Mouse (Mus musculus): ENCODE data around the gene Fmo6. TPM values are rescaled to one million over a fixed set of nuclear protein-coding genes. Genes with fewer than 3 reads are reported as not detected.

The Fmo6 gene
- total RNA-seq (2021), result not detected

- DNase-seq, result no peak
- intact Hi-C loops (cut with DNase I), result no loop called here
Observed at GRCm38 (mm10) chr1:162937415-162937814, at the start of gene Fmo6. Fmo6 (minus strand) TSS chr1:162937515.

- intact Hi-C loops (cut with DNase I), result no loop called here
- no peak for DNase-seq
Observed at GRCm38 (mm10) chr1:162986777-162987176, 49.5 kb upstream of the Fmo6 start.

DNA sequence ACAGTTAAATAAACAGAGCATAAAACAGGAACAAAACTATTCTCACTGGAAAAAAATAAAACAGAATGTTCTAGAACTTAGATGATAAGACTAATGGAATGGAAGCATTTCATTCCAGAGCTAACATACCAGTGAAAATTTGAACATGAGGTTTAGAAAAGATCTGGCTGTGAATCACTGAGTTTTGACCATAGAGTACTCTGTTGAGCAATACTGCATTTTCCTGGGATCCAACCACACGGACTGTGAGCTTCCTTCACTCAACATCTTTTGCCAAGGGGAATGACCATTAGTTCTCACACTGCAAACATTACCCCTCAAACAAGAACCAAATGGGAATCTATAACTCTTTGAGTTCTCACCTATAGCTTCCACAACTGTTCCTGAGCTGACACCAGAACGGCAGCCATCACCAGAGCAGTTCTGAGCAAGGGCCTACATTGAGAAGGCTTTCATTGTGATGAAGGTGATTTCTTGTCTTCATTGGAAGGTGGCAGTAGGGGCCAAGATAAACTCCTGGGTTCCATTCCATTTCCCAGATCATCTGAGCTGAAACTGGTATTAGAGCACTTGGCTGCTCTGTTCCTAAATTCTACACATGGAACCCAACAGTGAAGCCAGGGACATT is 48.9 kb upstream of the Fmo6 start:
- peak in 1 of 2 experiments; percentile 37 for DNase-seq

GRCm38 (mm10) chr1:162984428-162984827 is 47.1 kb upstream of the Fmo6 start, which contains the start of gene Fmo3:
Fmo3 (minus strand) TSS chr1:162984528.
- intact Hi-C loops (cut with DNase I), result no loop called here
- DNase-seq, result no peak

More for the DNA sequence above, 48.9 kb upstream of the Fmo6 start:
- intact Hi-C loops (cut with DNase I), result no loop called here

DNA sequence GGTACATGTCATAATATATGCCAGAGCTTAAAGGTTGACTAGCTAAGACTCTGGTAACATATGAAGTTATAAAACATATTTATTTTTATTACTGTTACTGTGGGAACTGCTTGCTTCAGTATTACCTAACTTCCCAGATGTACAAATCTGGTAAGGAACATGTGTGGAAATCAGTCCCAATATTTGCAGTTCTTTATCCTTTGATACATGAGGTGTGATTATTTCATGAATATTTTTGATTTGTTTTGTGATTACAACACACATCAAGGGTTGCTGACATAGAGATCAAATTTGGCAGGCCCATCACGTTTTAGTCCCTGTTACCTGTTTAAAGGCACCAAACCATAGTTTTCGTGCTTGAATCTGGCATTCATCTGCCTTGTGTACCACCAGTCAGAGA is 26.2 kb upstream of the Fmo6 start:
- intact Hi-C loops (cut with DNase I), result no loop called here
- DNase-seq, result no peak

DNA sequence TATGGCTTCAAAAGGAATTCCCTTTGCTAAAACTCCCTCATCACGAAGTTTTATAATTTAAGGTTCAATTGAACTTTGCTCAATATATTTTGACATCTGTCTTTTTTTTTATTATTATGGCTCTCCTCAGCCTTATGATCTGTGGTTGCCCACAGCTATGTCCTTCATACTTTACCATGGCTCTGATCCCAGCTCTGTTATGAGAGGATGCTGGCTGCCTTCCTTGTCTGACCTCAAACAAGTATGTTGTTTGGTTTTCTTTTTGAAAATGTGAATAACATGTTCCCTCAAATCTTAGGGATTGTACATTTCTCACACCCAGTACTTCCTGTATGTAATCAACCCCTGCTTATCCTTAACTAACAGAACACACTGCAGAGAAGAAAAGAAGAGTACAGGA is 20.1 kb upstream of the Fmo6 start:
- DNase-seq, result no peak
- intact Hi-C loops (cut with DNase I), result no loop called here

GRCm38 (mm10) chr1:162953079-162953478 is 15.8 kb upstream of the Fmo6 start:
- DNase-seq, result peak in 1 of 2 experiments; percentile 23
- intact Hi-C loops (cut with DNase I), result no loop called here

DNA sequence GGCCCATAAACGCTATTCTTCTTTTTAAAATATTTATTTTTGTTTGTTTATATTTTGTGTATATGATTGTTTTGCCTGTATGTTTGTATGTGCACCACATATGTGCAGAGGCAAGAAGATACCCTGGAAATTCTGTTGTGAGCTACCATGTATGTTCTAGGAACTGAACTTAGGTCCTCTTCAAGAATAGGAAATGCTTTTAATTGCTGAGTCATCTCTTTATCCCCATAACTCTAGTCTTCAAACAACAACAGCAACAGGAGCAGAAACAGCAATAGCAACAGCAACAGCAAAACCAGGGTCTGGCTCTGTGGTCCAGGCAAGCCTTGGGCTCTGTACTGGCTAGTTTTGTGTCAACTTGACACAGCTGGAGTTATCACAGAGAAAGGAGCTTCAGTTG is 12.4 kb upstream of the Fmo6 start:
- intact Hi-C loops (cut with DNase I), result no loop called here

DNA sequence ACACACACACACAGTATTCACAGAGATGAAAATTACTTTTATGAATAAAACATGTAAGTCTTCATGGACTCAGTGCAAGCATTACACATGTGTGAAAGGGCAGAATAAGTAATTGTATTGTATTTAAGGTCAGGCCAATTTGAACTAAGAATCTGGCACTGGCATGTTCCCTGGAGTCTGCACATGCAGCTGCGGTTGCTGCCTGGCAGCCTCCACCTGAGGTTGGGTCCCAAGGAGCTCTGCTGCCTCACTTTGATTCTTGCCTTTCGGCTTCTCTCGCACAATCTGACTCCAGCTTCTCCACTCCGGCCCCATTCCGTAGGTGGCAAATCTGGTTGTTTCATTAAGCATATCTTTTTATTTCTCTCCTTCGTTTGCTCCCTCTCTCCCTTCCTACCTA is 10.6 kb upstream of the Fmo6 start:
- intact Hi-C loops (cut with DNase I), result no loop called here
- no peak for DNase-seq

More for the DNA sequence above, 12.4 kb upstream of the Fmo6 start:
- DNase-seq, result no peak

DNA sequence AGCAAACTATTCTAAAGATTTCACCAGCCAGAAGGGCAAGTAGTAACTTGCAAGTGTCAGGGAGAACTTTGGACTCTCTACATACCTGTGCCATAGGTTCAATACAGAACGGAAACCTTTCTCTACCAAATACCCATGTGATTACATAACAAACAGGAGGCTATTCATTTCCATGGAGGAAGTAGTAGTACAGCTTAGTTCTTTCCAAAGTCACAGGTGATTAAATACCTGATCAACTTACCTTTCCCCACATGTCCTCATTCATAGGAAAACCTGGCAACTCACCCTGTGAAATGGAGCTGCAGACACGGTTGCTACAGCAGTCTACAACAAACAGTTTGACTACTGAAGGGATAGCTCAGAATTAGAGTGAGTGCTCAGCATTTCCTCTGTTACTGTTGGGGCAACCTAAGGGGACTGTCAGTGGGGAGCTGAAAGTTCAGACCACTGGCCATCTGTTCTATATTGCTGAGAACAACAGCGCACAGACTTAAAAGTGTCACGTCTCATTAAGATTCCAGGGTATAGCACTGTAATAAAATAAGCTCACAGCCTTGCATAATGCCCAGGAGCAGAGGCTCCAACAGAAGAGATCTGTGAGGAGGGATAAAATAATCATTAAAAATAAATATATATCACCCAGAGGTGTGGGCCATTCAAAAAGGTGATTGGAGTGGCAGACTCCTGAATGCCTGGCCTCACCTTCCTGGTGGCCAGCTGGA is 9.7 kb upstream of the Fmo6 start:
- DNase-seq, result no peak
- intact Hi-C loops (cut with DNase I), result no loop called here

DNA sequence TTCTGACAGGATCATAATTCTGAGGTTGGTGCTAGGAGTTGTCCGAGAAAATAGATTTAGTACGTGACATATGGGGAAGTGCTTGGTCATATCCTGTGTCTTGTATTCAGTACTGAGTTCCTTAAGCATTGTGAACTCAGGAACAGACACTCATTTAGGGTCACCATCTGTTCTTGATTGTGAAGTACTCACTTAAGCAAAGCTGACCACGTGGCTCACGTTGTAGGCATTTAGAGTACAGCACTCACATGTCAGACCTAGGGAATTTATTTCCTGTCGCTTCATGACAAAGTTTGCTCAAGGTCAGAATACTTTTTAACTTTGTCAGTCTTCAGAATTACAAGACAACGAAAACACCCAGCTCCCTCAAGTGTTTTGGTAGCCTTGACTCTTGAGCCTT is 6.4 kb upstream of the Fmo6 start:
- DNase-seq, result no peak
- intact Hi-C loops (cut with DNase I), result no loop called here

DNA sequence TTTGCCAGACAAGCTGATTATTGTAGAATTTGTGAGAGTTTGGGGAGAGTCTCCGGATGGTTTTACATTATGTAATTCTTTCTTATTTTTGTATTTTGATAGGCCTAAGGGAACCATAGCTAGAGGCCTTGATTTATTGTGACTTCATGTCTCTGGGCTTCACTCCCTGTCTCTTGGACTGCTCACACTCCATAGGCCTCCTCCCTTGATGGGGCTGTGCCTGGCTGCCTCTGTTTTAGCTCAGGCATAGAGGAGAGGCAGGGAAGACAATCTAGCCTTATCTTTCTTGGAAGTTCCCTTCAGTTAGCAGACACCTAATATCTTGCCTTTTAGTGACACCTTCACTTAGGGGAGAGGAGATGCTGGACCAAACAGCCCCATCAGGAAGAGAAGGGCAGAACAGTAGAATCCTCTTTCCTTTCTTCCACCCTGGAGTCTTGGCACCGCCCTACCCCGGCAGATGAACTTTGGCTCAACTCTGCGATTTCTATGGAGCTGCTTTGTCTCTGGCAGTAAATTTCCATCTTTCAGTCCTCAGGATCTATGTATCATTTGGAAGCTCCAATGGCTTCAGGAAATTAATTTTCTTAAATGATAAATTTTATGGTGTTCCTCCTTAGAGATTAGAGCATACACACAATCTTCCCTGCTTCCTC is 1.5 kb upstream of the Fmo6 start:
- DNase-seq, result peak in 1 of 2 experiments; percentile 15
- intact Hi-C loops (cut with DNase I), result no loop called here

- intact Hi-C loops (cut with DNase I), result no loop called here
Observed at GRCm38 (mm10) chr1:162937970-162938695, 818 bp upstream of the Fmo6 start.

GRCm38 (mm10) chr1:162934374-162935012 is 2.8 kb downstream of the Fmo6 start:
- DNase-seq, result no peak
- intact Hi-C loops (cut with DNase I), result loop anchor here (5.0 kb wide), 1 partner anchor 37 kb away; the partner anchor contains the start of gene Fmo2

More at GRCm38 (mm10) chr1:162937970-162938695, 818 bp upstream of the Fmo6 start:
- no peak for DNase-seq

GRCm38 (mm10) chr1:162932386-162932785 is 4.9 kb downstream of the Fmo6 start:
- intact Hi-C loops (cut with DNase I), result loop anchor here (5.0 kb wide), 1 partner anchor 35 kb away; the partner anchor contains the start of gene Fmo2
- no peak for DNase-seq

DNA sequence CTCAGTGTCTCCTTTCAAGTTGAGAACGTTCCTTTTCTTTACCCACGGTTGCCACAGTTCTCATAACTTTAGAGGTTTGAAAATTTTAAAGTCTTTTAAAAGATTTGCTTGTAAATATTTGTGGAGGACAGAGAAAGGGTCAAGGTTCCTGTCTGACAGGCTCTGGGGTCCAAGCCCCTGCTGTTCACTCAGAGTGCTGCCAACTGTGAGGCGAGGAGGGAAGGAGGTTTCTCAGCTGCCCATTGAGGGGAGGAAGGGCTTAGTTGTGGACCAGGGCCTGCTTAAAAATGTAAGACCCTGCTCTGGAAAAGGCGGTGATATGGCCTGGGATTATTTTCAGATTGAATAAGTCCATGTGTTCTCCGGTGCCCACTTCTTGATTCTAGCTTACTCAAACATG is 5.4 kb downstream of the Fmo6 start:
- DNase-seq, result peak in 1 of 2 experiments; percentile 10

GRCm38 (mm10) chr1:162931310-162931875 is 5.9 kb downstream of the Fmo6 start:
- peak; percentile 18 to 29 for DNase-seq
- intact Hi-C loops (cut with DNase I), result loop anchor here (5.0 kb wide), 1 partner anchor 34 kb away; the partner anchor contains the start of gene Fmo2

More for the DNA sequence above, 5.4 kb downstream of the Fmo6 start:
- intact Hi-C loops (cut with DNase I), result loop anchor here (5.0 kb wide), 1 partner anchor 35 kb away; the partner anchor contains the start of gene Fmo2

GRCm38 (mm10) chr1:162930631-162931030 is 6.7 kb downstream of the Fmo6 start:
- intact Hi-C loops (cut with DNase I), result loop anchor here (5.0 kb wide), 1 partner anchor 33 kb away; the partner anchor contains the start of gene Fmo2
- peak in 1 of 2 experiments; percentile 9 for DNase-seq

DNA sequence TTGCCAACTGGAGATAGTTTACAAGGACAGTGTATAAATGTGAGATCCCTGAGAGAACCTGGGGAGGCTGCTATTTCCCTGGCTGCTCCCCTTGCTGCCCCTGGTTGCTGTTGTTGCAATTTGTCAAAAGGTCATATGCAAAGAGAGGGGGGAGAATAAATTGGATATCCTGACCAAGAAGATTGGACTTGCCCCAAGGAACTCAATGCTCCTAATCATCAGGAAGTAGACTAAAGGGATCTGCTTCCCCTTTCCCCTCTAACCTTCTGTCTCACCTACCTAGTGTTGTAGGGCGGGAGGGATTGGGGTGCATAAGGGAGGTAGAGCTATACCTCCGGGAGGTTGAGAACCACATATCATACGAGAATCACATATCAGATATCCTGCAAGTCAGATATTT is 8.2 kb downstream of the Fmo6 start:
- DNase-seq, result no peak
- intact Hi-C loops (cut with DNase I), result no loop called here

- intact Hi-C loops (cut with DNase I), result no loop called here
Observed at GRCm38 (mm10) chr1:162925121-162925520, 12.2 kb downstream of the Fmo6 start.

More at GRCm38 (mm10) chr1:162925121-162925520, 12.2 kb downstream of the Fmo6 start:
- no peak for DNase-seq
